Mouse (Mus musculus) stomach, postnatal 0 days (tissue): ENCODE measurements at regions not wholly inside any gene's neighbourhood (a gene's known extent, or its start where the extent isn't known, plus 50 kb on each side); places are given as distances from the start of the nearest gene placed in this dataset.

Source experiments
- ATAC-seq: fragments of 200-750 bp; cut with Nextera tagmentation; 2 replicates; pipeline ENCODE4 v1.8.0; 2017; ENCODE audit not compliant: low FRiP score, low TSS enrichment
- DNase-seq: peaks from one replicate; pipeline ENCODE4 v3.0.0-alpha.2; 2016; ENCODE audit warnings: low spot score
- H3K27ac ChIP-seq: fragments of 300-500 bp; sonication (generic); replicated peaks from 2 replicates; pipeline ENCODE4 v1.5.1; 2014; ENCODE audit warnings: mild to moderate bottlenecking, control low read depth
- H3K27me3 ChIP-seq: fragments of 300-500 bp; sonication (generic); 2 replicates; pipeline ENCODE4 v1.6.1; 2014; ENCODE audit warnings: low read length; ENCODE audit not compliant: control insufficient read depth, insufficient read depth
- H3K36me3 ChIP-seq: fragments of 300-500 bp; sonication (generic); 2 replicates; pipeline ENCODE4 v1.6.1; 2014; ENCODE audit warnings: low read length, mixed read lengths; ENCODE audit not compliant: control insufficient read depth, insufficient read depth
- H3K4me1 ChIP-seq: fragments of 300-500 bp; sonication (generic); replicated peaks from 2 replicates; pipeline ENCODE4 v1.6.1; 2014; ENCODE audit warnings: antibody characterized with exemption; ENCODE audit not compliant: control insufficient read depth, insufficient read depth
- H3K4me2 ChIP-seq: fragments of 300-500 bp; sonication (generic); replicated peaks from 2 replicates; pipeline ENCODE4 v1.6.1; 2014; ENCODE audit warnings: low read depth, mild to moderate bottlenecking, control low read depth, moderate library complexity
- H3K4me3 ChIP-seq: fragments of 300-500 bp; sonication (generic); 2 replicates; pipeline ENCODE4 v1.5.1; 2014; ENCODE audit warnings: low read depth, low read length, control low read depth
- H3K9ac ChIP-seq: fragments of 300-500 bp; sonication (generic); 2 replicates; pipeline ENCODE4 v1.6.1; 2014; ENCODE audit warnings: mild to moderate bottlenecking, low read length, control low read depth, mixed read lengths
- H3K9me3 ChIP-seq: fragments of 300-500 bp; sonication (generic); 2 replicates; pipeline ENCODE4 v1.6.1; 2016; ENCODE audit warnings: low read length; ENCODE audit not compliant: control insufficient read depth
- CTCF ChIP-seq: IDR thresholded peaks from 2 replicates; pipeline ENCODE4 v1.5.1; 2016; ENCODE audit warnings: antibody characterized with exemption, low read depth, mild to moderate bottlenecking, moderate library complexity
- EP300 ChIP-seq: optimal IDR thresholded peaks from 2 replicates; pipeline ENCODE3; 2016; ENCODE audit warnings: antibody characterized with exemption
- WGBS: fragments of 180-500 bp; shearing (Covaris S2); extraction: QIAGEN DNeasy Blood & Tissue Kit; methylation state at CpG from one replicate; pipeline ENCODE4 v1.1.7; 2014; 5-methylcytosine and 5-hydroxymethylcytosine counted together

DNA sequence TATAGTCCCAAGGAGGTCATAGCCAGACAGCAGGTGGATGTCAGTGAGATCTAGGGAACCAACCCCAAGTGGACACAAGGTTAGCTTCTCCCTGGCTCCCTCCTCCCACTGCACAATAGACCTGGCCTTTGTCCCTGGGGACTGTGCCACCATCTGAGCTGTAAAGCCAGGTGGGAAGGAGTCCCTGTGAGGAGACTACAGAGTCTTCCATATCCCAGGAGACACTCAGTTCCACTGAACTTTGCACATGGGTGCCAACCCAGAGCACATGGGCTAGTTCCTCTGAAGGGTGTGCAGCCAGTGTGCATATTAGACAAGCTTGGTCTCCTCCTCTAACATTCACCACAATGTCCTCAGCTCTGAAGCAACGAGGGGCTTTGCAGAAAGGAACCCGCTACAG, 86.5 kb upstream of the Shh start:
- TF ChIP-seq CTCF, result no peak
- no peak for TF ChIP-seq EP300
- Histone ChIP-seq H3K4me1 (no peaks in the 10 kb centered on the region), H3K4me3 (no peak overlapping the region), H3K9me3 (no peaks in the 10 kb centered on the region), H3K9ac (no peak overlapping the region), H3K27me3 (no peaks in the 10 kb centered on the region), H3K4me2 (no peak overlapping the region), H3K27ac (no peak overlapping the region), H3K36me3 (no peaks in the 10 kb centered on the region)
- no peak for DNase-seq
- WGBS, result 73% methylated on average over 2 of the region's 2 CpGs
- no peak for ATAC-seq

DNA sequence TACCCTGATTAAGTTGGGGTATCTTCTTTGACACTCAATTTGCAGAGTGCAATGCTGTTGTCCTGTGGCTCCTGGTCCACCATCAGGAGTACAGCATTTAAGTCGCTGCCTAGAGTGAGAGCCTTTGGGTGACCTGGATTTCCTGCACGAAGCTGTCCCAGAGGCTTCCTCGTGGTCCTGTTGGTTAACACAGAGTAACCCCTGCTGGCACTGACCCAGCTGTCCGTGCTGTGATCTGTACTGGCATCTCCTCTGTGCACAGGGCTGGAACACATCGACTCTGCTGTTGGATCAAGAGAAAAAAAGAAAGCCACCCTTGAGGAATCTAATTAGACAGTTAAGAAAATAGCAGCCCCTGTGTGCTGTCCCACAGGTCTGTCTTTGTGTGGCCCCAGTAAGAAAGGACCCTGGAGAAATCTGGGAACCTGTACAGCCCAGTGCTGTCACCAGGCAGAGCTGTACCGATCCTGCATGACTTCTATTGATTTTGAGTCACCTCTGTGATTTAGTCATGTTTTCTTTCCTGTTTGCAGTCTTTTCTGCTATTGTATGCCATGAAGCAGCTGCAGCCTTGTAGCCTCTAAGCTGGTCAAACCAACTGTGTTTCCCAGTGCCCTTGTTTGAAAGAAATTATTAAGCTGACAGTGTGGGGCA, 63.3 kb upstream of the Shh start:
- peak; percentile 68 for DNase-seq
- no peak overlapping the region for H3K4me2 ChIP-seq
- 29% methylated on average over 6 of the region's 6 CpGs for WGBS
- TF ChIP-seq CTCF (no peak), EP300 (no peak)
- H3K4me3 ChIP-seq, result no peak overlapping the region
- no peaks in the 10 kb centered on the region for H3K4me1 ChIP-seq
- H3K9ac ChIP-seq, result no peak overlapping the region
- ATAC-seq, result peak; percentile 91
- H3K9me3 ChIP-seq, result no peaks in the 10 kb centered on the region
- no peaks in the 10 kb centered on the region for H3K36me3 ChIP-seq
- no peaks in the 10 kb centered on the region for H3K27me3 ChIP-seq
- peak overlapping the region; percentile 69 for H3K27ac ChIP-seq

DNA sequence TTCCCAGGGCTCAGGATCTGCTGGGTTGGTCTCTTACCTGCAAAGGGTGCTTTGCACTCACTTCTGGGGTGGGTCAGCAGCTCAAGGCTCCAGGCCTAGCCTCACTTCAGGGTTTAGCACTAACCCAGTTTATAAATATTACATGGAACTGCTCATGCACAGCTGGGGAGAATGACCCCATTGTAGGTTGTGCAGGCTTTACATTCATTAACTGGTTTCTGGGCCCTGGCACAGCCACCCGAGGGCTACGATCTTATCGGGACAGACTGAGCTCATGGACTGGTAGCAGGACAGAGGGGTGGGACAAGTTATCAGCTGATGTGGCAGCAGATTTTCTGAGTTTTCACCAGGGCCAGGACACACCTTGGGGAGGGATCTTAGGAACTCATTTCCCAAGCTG, 59.4 kb upstream of the Shh start:
- Histone ChIP-seq H3K9me3 (no peaks in the 10 kb centered on the region), H3K9ac (no peak overlapping the region), H3K27me3 (no peaks in the 10 kb centered on the region), H3K4me3 (no peak overlapping the region), H3K27ac (peak overlapping the region; percentile 61), H3K4me2 (no peak overlapping the region), H3K4me1 (peaks cover under 1% of the 10 kb centered on the region; the same call in 1 of the 2 replicates), H3K36me3 (no peaks in the 10 kb centered on the region)
- DNase-seq (no peak), ATAC-seq (no peak)
- 59% methylated on average over 3 of the region's 3 CpGs for WGBS
- no peak for TF ChIP-seq EP300
- no peak for TF ChIP-seq CTCF

DNA sequence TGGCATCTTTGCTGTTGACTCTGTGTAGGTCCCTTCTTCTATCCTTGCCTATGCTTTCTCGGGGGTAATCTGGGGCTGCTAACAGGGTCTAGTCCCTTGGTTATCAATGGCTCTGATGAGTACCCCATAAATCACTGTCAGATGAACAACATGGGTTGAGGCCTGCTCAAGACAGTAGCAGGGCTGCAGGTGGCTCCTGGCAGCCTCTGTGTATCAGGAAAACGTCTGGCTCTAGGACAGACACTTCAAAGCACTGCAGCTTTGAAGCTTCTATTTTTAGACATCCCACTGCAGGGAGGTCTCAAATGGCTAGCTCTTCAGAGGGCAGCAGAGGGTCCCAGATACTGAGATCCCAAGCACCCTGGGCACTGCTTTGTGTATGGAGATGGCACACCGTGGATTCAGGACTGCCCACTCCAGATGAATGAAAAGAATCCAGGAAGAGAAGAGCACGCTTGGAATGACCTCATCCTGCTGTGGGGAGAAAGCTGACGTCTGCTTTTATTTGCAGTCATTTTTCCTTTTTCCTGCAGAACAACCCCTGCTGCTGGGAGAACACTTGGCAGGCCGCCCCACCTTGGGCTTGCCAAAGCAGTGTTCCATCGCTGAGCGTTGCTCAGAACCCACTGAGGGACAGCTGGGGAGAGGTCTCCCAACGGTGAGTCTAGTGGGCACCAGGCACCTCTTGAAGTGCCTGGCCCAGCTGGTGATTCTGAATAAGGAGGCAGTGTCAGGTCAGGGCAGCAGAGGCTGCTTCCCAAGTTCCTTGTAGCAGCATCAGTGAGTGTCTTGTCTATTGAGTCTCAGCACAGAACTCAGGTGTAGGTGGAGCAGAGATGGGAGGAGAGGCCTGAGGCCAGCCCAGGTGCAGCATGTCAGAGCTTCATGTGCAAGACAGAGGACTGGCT, 54.0 kb upstream of the Shh start:
- H3K9me3 ChIP-seq, result no peaks in the 10 kb centered on the region
- no peaks in the 10 kb centered on the region for H3K27me3 ChIP-seq
- peak; percentile 31 for ATAC-seq
- 20% methylated on average over 9 of the region's 9 CpGs for WGBS
- TF ChIP-seq CTCF (no peak), EP300 (no peak)
- no peak overlapping the region for H3K4me3 ChIP-seq
- peak overlapping the region; percentile 63 for H3K27ac ChIP-seq
- peaks cover 4% of the 10 kb centered on the region; the same call in 1 of the 2 replicates for H3K4me1 ChIP-seq
- DNase-seq, result peak; percentile 52
- no peaks in the 10 kb centered on the region for H3K36me3 ChIP-seq
- H3K9ac ChIP-seq, result peak overlapping the region; percentile 13; the same call in 1 of the 2 replicates
- no peak overlapping the region for H3K4me2 ChIP-seq

DNA sequence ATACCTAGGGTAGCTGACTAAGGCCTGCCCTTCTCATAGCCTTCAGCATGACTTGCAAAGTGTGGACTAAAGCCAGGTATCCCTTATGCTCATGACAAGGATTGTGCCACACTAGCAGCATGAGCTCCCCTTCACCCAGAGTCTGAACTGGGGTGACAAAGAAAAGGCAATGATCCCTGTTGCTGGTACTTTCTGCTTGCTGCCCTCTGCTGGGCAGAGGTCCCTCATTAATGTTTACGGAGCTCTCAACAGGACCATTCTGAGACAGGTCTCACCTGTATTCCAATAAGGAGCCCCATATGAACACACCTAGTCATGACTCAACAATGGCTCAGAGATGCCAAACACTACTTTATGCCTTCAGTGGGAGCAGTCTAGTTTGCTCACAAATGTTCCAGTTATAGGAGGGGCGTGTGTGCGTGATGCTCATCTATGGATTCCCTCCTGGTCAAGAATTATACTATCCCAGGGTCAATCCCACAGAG, 52.0 kb upstream of the Shh start:
- Histone ChIP-seq H3K4me2 (no peak overlapping the region), H3K27ac (no peak overlapping the region), H3K4me3 (no peak overlapping the region), H3K27me3 (no peaks in the 10 kb centered on the region), H3K9ac (no peak overlapping the region), H3K36me3 (no peaks in the 10 kb centered on the region), H3K9me3 (no peaks in the 10 kb centered on the region), H3K4me1 (peaks cover 4% of the 10 kb centered on the region; the same call in 1 of the 2 replicates)
- peak; percentile 69 for TF ChIP-seq CTCF
- TF ChIP-seq EP300, result no peak
- 70% methylated on average over 3 of the region's 3 CpGs for WGBS
- peak; percentile 74 for DNase-seq
- ATAC-seq, result peak; percentile 81
